Mouse (Mus musculus) embryonic facial prominence, embryonic 14.5 days (tissue): Measurements from ENCODE around the gene Ifitm6. TPM values are rescaled to one million over a fixed set of nuclear protein-coding genes. Genes with fewer than 3 reads are reported as not detected.
A peak's percentile ranks its signal among the peaks of the same experiment; 100 is the strongest.
"Not testable (repeated sequence)": the region's sequence is repeated elsewhere in the genome, so short reads cannot be mapped to it uniquely, and the experiment has no call there.

ENCODE experiments used
- ATAC-seq: fragments of 200-750 bp; cut with Nextera tagmentation; 2 replicates; pipeline ENCODE4 v1.8.0; 2017; ENCODE audit warnings: low read depth, moderate number of reproducible peaks, moderate TSS enrichment
- DNase-seq: peaks from one replicate; pipeline ENCODE4 v3.0.0-alpha.2; 2015; ENCODE audit warnings: low spot score
- H3K27ac ChIP-seq: fragments of 300-500 bp; sonication (generic); replicated peaks from 2 replicates; pipeline ENCODE4 v1.5.1; 2014; ENCODE audit warnings: low read depth, mild to moderate bottlenecking, low read length, moderate library complexity
- H3K27me3 ChIP-seq: fragments of 300-500 bp; sonication (generic); replicated peaks from 2 replicates; pipeline ENCODE4 v1.6.1; 2014; ENCODE audit warnings: low read length; ENCODE audit not compliant: control insufficient read depth, insufficient read depth
- H3K36me3 ChIP-seq: fragments of 300-500 bp; sonication (generic); 2 replicates; pipeline ENCODE4 v1.6.1; 2014; ENCODE audit warnings: low read length, mixed read lengths; ENCODE audit not compliant: control insufficient read depth, insufficient read depth
- H3K4me1 ChIP-seq: fragments of 300-500 bp; sonication (generic); 2 replicates; pipeline ENCODE4 v1.6.1; 2014; ENCODE audit warnings: antibody characterized with exemption, low read length; ENCODE audit not compliant: control insufficient read depth, insufficient read depth
- H3K4me2 ChIP-seq: fragments of 300-500 bp; sonication (generic); 2 replicates; pipeline ENCODE4 v1.6.1; 2014; ENCODE audit warnings: low read depth, mild to moderate bottlenecking, low read length, moderate library complexity, mixed read lengths
- H3K4me3 ChIP-seq: fragments of 300-500 bp; sonication (generic); 2 replicates; pipeline ENCODE4 v1.5.1; 2014; ENCODE audit warnings: low read depth, mild to moderate bottlenecking, low read length
- H3K9ac ChIP-seq: fragments of 300-500 bp; sonication (generic); 2 replicates; pipeline ENCODE4 v1.6.1; 2014; ENCODE audit warnings: low read depth, mild to moderate bottlenecking, low read length, moderate library complexity, mixed read lengths
- H3K9me3 ChIP-seq: fragments of 300-500 bp; sonication (generic); 2 replicates; pipeline ENCODE4 v1.6.1; 2016; ENCODE audit warnings: low read length; ENCODE audit not compliant: control insufficient read depth
- WGBS: fragments of 180-500 bp; shearing (Covaris S2); extraction: QIAGEN DNeasy Blood & Tissue Kit; methylation state at CpG from one replicate; pipeline ENCODE4 v1.1.7; 2014; 5-methylcytosine and 5-hydroxymethylcytosine counted together
- polyA plus RNA-seq: library from polyadenylated mRNA; unstranded; fragments of >200 nt; fragmentation: Nextera tagmentation; extraction: Ambion mirVana; gene quantifications from 2 replicates; pipeline ENCODE4 v1.2.1, GENCODE M21; 2014

The Ifitm6 gene
- polyA plus RNA-seq, 1 experiment from 2014 or later = 2.1 TPM

DNA sequence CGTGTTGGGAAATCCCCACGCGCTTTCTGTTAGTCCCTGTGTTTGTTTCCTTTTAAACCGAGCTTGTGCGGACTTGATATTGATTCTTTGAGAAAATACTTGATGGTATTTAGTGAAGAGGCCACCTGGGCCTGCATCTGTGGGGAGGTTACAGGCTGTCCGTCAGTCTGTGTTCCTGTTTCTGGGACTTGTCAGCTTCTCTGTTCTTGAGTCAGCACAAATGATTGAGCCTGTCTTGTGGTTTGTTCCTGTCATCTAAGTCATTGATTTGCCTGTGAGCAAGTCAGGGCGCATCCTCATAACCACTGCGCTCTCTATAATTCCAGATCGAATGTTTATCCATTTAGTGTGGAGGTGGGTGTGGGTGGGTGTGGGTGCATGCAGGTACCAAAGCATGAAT lies 41.0 kb downstream of the Ifitm6 start:
- not testable (repeated sequence) for H3K27ac ChIP-seq, DNase-seq, H3K4me2 ChIP-seq, H3K9me3 ChIP-seq, H3K4me3 ChIP-seq, H3K27me3 ChIP-seq, H3K9ac ChIP-seq, ATAC-seq, H3K36me3 ChIP-seq
- WGBS = 79% methylated on average over 9 of the region's 9 CpGs
- H3K4me1 ChIP-seq = peaks cover 23% of the 10 kb centered on the region

DNA sequence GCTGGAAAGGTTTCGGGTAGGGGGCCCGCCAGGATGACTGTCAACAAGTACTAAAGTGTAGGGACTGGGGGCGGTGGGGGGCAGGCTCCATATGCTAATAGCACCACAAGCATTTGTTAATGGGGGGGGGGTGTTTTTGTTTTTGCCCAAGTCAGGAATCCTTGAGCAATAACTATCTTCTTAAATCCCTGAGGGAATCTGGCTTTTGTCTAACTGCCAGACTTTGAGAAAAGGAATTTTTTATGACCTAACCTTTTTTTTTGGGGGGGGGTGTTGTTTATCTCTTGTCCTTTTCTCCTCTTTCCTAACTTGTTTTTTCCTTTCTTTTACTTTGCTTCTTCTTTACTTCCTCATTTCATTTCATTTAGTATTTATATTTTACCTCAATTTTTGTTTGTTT lies 42.3 kb downstream of the Ifitm6 start:
- no peaks in the 10 kb centered on the region for H3K36me3 ChIP-seq
- ATAC-seq = no peak

DNA sequence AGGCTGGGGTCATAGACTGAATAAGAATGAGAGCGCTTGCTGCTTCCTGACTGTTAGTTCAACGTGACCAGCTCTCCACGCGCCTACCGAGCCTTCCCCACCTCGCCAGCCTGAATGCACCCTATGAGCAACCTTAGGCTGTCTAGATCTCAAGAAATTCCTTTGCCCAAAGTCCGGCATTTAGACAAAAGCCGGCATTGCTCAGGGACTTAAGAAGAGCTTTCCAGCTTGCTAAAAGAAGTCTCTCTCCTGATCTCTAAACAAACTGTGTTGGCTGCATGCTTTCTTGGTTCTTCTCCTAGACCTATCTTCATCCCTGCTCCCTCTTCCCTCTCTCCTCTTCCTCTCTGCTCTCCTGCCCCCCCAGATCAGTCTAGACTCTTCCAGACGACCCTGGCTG lies 42.8 kb downstream of the Ifitm6 start:
- H3K9me3 ChIP-seq = no peaks in the 10 kb centered on the region
- no peaks in the 10 kb centered on the region for H3K36me3 ChIP-seq
- H3K9ac ChIP-seq = no peak overlapping the region
- 23% methylated on average over 8 of the region's 9 CpGs for WGBS
- H3K4me1 ChIP-seq = peaks cover 27% of the 10 kb centered on the region
- DNase-seq = no peak
- ATAC-seq = no peak
- H3K4me3 ChIP-seq = no peak overlapping the region
- no peak overlapping the region for H3K4me2 ChIP-seq
- no peaks in the 10 kb centered on the region for H3K27me3 ChIP-seq
- H3K27ac ChIP-seq = no peak overlapping the region

More for the DNA sequence above, 42.3 kb downstream of the Ifitm6 start:
- no peak for DNase-seq
- Histone ChIP-seq H3K27me3 (no peaks in the 10 kb centered on the region), H3K27ac (no peak overlapping the region), H3K9me3 (no peaks in the 10 kb centered on the region), H3K9ac (no peak overlapping the region), H3K4me3 (no peak overlapping the region), H3K4me1 (peaks cover 27% of the 10 kb centered on the region), H3K4me2 (no peak overlapping the region)
- WGBS = 43% methylated on average over 3 of the region's 3 CpGs

DNA sequence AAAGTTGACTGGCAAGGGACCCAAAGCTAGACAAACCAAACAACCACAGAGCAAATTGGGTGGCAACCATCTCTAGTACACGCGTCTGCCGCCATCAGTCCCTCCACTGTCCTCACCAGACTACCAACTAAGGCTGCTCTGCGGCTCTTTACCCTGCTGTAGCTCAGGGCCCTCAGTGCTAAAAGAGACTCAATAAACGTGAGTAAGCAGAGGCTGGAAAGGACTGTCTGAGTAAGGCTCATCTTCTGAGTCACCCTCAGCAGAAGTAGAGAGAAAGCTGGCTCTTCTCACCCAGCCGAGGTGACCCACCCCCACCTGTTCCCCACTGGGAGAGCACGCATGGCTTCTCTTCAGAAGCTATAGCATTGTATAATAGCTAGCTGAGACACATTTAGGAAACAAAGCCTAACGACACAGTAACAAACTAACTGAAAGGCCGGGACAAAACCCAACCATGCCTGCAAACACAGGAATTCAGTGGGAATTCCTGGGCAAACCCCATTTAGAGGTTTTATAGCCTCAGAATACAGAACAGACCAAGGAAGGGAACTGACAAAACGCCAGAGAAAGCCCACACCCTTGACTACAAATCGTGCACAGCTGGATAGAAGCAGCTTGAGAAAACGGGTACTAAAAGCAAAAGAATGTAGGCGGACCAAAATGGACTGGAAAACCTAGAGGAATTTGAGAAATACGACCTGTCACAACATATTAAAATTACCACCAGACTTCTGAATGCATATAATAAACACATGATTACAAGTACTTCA lies 44.1 kb downstream of the Ifitm6 start:
- peak overlapping the region; percentile 53; the same call in 1 of the 2 replicates for H3K27ac ChIP-seq

DNA sequence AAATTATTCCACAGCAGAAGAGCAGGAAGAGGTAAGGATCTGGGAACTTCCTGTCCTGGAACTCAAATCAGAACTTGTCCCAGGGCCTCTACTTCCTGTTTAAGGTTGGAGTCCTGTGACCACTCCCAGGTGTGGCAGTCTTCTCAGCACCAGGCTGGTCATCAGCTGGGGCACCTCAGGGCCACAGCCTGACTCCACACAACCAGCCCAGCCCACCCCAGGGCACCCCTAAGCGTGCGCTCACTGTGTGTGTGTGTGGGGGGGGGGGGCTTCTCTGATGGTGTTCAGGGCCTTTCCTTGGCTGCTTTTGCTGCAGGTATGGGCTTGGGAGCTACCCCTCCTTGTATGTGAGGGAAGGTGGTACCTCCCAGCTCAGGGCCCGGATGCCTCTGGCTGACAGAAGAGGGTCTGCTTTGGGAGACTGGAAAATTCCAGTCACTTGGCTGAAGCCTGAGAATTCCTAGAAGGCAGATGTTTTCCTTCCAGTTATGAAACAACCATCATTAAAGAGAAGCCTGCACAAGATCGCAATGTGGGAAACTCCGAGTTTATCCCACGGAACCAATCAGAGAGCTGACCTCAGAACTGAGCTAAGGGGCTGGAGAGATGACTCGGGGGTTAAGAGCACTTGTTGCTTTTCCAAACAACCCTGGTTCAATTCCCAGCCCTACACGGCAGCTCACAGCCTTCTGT lies 46.1 kb downstream of the Ifitm6 start:
- Histone ChIP-seq H3K36me3 (no peaks in the 10 kb centered on the region), H3K9ac (no peak overlapping the region), H3K4me3 (no peak overlapping the region), H3K4me1 (peaks cover 36% of the 10 kb centered on the region), H3K4me2 (no peak overlapping the region), H3K27me3 (no peaks in the 10 kb centered on the region), H3K27ac (peak overlapping the region; percentile 86), H3K9me3 (no peaks in the 10 kb centered on the region)
- DNase-seq = peak; percentile 79
- ATAC-seq = peak; percentile 13; the same call in 1 of the 2 replicates
- 57% methylated on average over 8 of the region's 8 CpGs for WGBS

More for the DNA sequence above, 44.1 kb downstream of the Ifitm6 start:
- ATAC-seq (no peak), DNase-seq (peak; percentile 80)
- H3K4me2 ChIP-seq = no peak overlapping the region
- H3K36me3 ChIP-seq = no peaks in the 10 kb centered on the region
- no peak overlapping the region for H3K4me3 ChIP-seq
- H3K27me3 ChIP-seq = no peaks in the 10 kb centered on the region
- WGBS = 27% methylated on average over 14 of the region's 14 CpGs
- peaks cover 27% of the 10 kb centered on the region for H3K4me1 ChIP-seq
- H3K9ac ChIP-seq = no peak overlapping the region
- H3K9me3 ChIP-seq = no peaks in the 10 kb centered on the region

DNA sequence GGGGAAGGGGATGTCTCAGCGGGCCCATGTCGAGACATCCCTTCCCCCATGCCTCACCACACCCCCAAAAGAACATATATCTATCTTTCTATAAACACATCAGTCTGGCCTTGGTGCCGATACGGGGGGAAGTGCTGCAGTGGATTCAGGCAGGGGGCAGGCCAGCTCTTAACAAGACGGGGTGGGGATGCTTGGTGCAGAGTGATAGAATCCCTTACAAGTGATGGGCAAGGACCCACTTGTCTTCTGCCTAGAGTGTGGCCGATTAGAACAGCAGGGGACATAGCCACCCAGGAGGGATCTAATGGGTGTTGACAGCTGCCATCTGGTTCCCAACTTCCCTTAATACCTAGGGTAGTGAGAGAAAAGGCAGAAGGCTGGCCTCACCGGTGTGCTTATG lies 46.8 kb downstream of the Ifitm6 start:
- Histone ChIP-seq H3K9me3 (no peaks in the 10 kb centered on the region), H3K27me3 (no peaks in the 10 kb centered on the region), H3K36me3 (no peaks in the 10 kb centered on the region), H3K4me2 (no peak overlapping the region), H3K9ac (no peak overlapping the region), H3K4me1 (peaks cover 36% of the 10 kb centered on the region), H3K27ac (peak overlapping the region; percentile 86), H3K4me3 (no peak overlapping the region)
- 41% methylated on average over 7 of the region's 7 CpGs for WGBS
- ATAC-seq (no peak), DNase-seq (no peak)

DNA sequence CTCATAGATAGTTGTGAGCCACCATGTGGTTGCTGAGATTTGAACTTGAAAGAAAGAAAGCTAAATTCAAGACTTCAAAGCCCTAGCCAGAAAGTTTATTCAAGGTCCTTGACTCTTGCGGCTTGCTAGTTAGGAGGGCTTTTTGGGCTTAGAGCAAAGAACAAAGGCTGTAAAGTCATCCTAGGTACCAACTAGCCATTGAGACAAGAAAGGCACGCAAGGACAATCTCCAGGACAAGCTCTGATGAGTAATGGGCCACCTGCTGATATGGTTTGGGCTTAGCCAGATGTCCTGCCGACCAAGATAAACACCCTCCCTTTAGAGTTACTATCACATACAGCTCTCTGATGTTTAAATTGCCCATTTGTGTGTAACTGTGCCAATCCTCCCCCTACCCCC lies 49.0 kb downstream of the Ifitm6 start:
- H3K9me3 ChIP-seq, H3K4me3 ChIP-seq, H3K36me3 ChIP-seq, H3K27me3 ChIP-seq, H3K9ac ChIP-seq, ATAC-seq, DNase-seq, H3K27ac ChIP-seq: not testable (repeated sequence)
- 31% methylated on average over 3 of the region's 3 CpGs for whole genome bisulfite sequencing
- peaks cover 23% of the 10 kb centered on the region for H3K4me1 ChIP-seq
- H3K4me2 ChIP-seq = peak overlapping the region; percentile 33

DNA sequence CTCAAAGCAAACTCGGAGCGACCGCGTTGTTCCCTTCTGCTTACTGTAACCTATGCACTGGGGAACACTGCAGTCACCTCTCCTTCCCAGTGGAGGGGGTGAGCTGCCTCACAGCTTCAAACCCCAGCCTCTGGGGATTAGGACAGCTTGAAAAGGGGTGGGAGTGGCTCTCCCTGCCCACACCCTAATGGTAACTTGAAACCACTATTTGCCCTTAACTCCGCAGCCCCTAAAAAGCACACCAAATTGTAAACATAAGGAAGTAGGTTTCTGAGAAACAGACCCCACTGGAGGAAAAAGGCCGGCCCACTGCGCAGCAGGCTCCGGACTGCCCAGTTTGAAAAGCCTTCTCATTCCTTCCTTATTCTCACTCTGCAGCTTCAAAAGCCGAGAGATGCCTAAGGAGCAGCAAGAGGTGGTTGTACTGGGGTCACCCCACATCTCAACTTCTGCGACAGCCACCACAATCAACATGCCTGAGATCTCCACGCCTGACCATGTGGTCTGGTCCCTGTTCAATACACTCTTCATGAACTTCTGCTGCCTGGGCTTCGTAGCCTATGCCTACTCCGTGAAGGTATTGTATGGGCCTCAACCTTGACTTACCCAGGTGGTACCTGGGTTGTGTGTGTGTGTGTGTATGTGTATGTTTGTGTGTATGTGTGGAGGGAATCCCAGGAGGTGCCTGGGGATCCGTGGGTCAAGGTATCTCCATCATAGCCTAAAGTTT lies 49.7 kb downstream of the Ifitm6 start:
- H3K4me1 ChIP-seq = peaks cover 17% of the 10 kb centered on the region
- H3K36me3 ChIP-seq = no peaks in the 10 kb centered on the region
- H3K4me2 ChIP-seq = peak overlapping the region; percentile 33
- 0 out of 2 replicates have a peak overlapping the region, but pooled peaks have one; percentile 9 for H3K9ac ChIP-seq
- WGBS = 10% methylated on average over 14 of the region's 14 CpGs
- ATAC-seq (peak; percentile 88; the same call in 1 of the 2 replicates), DNase-seq (peak; percentile 90)
- no peaks in the 10 kb centered on the region for H3K27me3 ChIP-seq
- H3K4me3 ChIP-seq = peak overlapping the region; percentile 0; the same call in 1 of the 2 replicates
- peak overlapping the region; percentile 67 for H3K27ac ChIP-seq
- H3K9me3 ChIP-seq = no peaks in the 10 kb centered on the region
